25 mouse cellular contexts compared by ENCODE assay signal in genomic region chr14:14110710-14111109, GRCm38 (mm10).
"Had no signal": no experiment of that assay in that cellular context is flagged by ENCODE, and none has a peak within 500 bp of the region (broad histone marks: within the 10 kb centered on the region; RNA-seq: fewer than 3 reads in every experiment).

No protein-coding gene starts in this region.

- H3K27ac ChIP-seq: heart, embryonic 10.5 days; hindbrain, embryonic 13.5 days; hindbrain, embryonic 15.5 days; hindbrain, postnatal 0 days; layer of hippocampus, adult 2 months; left cerebral cortex, adult 2 months; limb, embryonic 10.5 days; limb, embryonic 12.5 days; liver, embryonic 13.5 days; liver, embryonic 15.5 days had no signal

- H3K9ac ChIP-seq: heart, embryonic 12.5 days; hindbrain, embryonic 13.5 days; hindbrain, embryonic 15.5 days; limb, embryonic 12.5 days; liver, embryonic 13.5 days; liver, embryonic 15.5 days; liver, postnatal 0 days had no signal

- DNase-seq: gastrocnemius, postnatal 14 days; gastrocnemius, postnatal 36 days; heart, adult 18-20 months; heart, postnatal 14 days; heart, postnatal 36 days; kidney, adult 11 months; kidney, adult 2 months; kidney, adult 9 months; kidney, postnatal 10 days; kidney, postnatal 25 days; kidney, postnatal 4 days; liver; liver, embryonic 13.5 days; liver, postnatal 0 days had no signal

- ATAC-seq: hindbrain, postnatal 0 days; intestine, embryonic 16.5 days; liver, postnatal 0 days had no signal

- H3K27me3 ChIP-seq: heart, embryonic 12.5 days; hindbrain, embryonic 13.5 days; hindbrain, embryonic 15.5 days; limb, embryonic 12.5 days; liver, embryonic 13.5 days; liver, embryonic 15.5 days had no signal

- H3K4me2 ChIP-seq: heart, embryonic 12.5 days; hindbrain, embryonic 13.5 days; hindbrain, embryonic 15.5 days; limb, embryonic 12.5 days; liver, embryonic 13.5 days; liver, embryonic 15.5 days had no signal

- H3K9me3 ChIP-seq: heart, embryonic 10.5 days; heart, embryonic 12.5 days; hindbrain, embryonic 13.5 days; hindbrain, embryonic 15.5 days; limb, embryonic 10.5 days; limb, embryonic 12.5 days; liver, embryonic 13.5 days; liver, embryonic 15.5 days had no signal

- H3K4me1 ChIP-seq: heart, embryonic 10.5 days; heart, embryonic 12.5 days; hindbrain, embryonic 13.5 days; hindbrain, embryonic 15.5 days; limb, embryonic 10.5 days; limb, embryonic 12.5 days; liver, embryonic 13.5 days; liver, embryonic 15.5 days had no signal

- H3K4me3 ChIP-seq: heart, embryonic 10.5 days; heart, embryonic 12.5 days; hindbrain, embryonic 13.5 days; hindbrain, embryonic 15.5 days; layer of hippocampus, adult 2 months; left cerebral cortex, adult 2 months; limb, embryonic 10.5 days; limb, embryonic 12.5 days; liver, embryonic 13.5 days; liver, embryonic 15.5 days had no signal
